Mouse (Mus musculus): ENCODE measurements around the gene Hoxc5.

Hoxc5 gene

GRCm38 (mm10) chr15:103010847-103011555, 43.8 kb downstream of the Hoxc5 start:
- no peak for DNase-seq (ENCODE audit: low spot score in 2 of 2)

GRCm38 (mm10) chr15:103011928-103012486, 44.8 kb downstream of the Hoxc5 start:
- DNase-seq (ENCODE audit: low spot score in 2 of 2): no peak

DNA sequence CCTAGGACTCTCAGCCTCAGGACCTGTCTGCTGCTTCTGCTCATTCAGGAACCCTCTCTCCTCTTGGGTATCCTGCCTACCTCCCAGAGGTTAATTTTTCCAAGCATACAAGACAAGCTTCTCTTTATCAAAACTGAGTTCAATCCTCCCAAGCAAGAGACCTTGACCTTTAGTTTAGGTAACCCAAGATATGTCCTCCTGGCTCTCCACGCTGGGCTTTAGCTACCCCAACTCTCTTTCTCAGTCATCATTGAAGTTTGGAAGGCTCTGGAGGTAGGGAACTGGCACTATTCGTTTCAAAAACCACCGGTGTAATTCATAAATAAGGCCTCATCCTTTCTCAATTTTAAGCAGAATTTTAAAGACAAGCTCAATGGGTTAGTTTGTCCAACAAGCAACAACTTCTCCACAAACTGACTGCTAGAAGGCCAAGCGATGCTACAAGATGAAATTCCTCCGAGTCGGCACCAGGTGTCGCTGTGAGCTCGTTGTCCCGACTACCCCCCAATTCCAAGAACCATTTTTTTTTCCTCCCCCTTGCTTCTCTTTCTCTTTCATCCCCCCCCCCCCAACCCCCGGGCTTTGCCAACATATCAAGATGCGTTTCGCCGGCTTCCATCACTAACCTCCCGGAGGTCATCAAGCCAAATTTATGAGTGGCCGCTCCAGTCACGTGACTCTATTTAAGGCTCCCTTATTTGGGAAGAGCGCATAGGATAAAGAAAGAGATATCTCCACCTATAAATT, 46.2 kb downstream of the Hoxc5 start:
- DNase-seq (ENCODE audit: low spot score in 2 of 2): no peak

DNA sequence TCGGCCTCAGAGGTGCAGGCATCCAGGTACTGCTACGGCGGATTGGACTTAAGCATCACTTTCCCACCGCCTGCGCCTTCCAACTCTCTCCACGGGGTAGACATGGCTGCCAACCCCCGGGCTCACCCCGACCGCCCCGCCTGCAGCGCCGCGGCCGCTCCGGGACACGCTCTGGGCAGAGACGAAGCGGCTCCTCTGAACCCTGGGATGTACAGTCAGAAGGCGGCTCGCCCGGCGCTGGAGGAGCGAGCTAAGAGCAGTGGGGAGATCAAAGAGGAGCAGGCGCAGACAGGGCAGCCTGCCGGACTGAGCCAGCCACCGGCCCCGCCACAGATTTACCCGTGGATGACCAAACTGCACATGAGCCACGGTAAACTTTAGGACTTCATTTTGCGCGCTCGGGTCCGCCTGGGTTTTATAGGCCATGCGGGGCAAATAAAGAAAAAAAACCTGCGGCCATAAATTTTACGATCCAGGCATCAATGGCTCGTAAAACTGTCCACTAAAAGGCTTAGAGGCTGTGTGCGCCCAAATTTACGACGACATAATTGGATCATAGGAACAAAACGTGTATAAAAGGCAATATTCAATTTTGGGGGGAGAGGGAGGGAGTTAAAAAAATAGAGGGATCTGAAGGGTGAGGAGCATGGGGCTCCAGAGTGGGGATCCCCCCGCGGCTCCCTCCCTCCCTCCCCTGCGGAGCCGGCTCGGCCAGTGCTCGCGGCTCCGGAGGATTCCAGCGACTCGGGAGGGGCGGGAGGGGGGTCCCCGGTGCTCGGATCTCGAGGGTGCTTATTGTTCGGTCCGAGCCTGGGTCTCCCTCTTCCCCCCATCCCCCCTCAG, 47.1 kb downstream of the Hoxc5 start:
- no peak for DNase-seq (ENCODE audit: low spot score in 2 of 2)

DNA sequence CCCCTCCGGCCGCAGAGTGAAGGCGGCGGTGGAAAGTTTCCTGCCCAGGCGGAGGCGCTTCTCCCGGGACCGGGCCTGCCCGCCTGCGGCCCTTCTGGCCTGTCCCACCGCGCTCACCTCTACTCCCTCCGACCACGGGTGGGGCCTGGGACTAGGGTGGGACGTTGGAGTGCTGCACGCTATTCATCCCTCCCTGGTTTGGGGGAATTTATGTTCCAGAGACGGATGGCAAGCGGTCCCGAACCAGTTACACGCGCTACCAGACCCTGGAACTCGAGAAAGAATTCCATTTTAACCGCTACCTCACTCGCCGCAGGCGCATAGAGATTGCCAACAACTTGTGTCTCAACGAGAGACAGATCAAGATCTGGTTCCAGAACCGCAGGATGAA, 47.8 kb downstream of the Hoxc5 start:
- no peak for DNase-seq (ENCODE audit: low spot score in 2 of 2)

DNA sequence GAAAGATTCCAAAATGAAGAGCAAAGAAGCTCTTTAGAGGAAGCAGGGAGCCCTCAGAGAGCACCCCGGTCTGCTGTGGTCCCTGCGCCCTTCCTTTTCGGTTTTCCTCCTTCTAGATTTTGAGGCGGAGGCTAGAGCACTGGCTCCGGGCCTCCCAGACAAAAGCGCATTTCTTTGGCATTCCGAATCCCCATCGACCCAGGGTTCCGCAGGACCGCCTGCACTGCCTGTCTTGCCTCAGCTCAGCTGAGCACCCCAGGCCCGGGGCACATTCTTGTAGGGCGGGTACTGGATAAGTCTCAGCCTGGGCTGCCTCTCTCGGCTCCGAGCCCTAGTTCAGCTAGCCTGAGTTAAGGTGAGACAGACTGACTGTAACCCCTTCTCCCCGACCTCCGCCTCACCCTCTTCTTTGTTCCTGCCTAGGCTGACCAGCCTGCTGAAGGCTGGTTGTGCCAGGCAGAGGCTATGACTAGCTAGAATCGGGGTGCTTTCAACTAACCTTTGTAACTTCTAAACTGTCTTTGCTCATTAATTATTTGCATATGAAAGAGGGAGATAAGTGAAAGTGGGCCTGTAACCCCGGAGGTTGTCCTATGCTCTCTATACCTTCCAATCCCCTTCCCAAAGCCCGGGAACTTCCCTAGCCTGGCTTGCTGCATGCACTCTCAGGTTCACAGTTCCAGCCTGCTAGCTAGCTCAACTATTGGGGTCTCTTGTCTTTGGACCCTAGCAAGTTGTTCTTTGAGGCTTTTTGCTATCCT, 48.3 kb downstream of the Hoxc5 start:
- DNase-seq (ENCODE audit: low spot score in 2 of 2): no peak

GRCm38 (mm10) chr15:103018636-103019035, 51.4 kb downstream of the Hoxc5 start, which contains the start of gene Hoxc4:
Hoxc4 (plus strand) TSS chr15:103018934.
- DNase-seq (ENCODE audit: low spot score in 2 of 2): no peak

GRCm38 (mm10) chr15:103020899-103021418, 53.7 kb downstream of the Hoxc5 start:
- DNase-seq (ENCODE audit: low spot score in 2 of 2): no peak

GRCm38 (mm10) chr15:103021544-103021943, 54.3 kb downstream of the Hoxc5 start:
- DNase-seq (ENCODE audit: low spot score in 2 of 2): no peak

- DNase-seq (ENCODE audit: low spot score in 2 of 2): no peak
These were observed 56.9 kb downstream of the Hoxc5 start for GRCm38 (mm10) chr15:103024131-103024530.

GRCm38 (mm10) chr15:103027266-103028235, 60.3 kb downstream of the Hoxc5 start:
- no peak for DNase-seq (ENCODE audit: low spot score in 2 of 2)

GRCm38 (mm10) chr15:103028916-103029512, 61.8 kb downstream of the Hoxc5 start:
- DNase-seq (ENCODE audit: low spot score in 2 of 2): no peak

GRCm38 (mm10) chr15:103030142-103030541, 62.9 kb downstream of the Hoxc5 start:
- DNase-seq (ENCODE audit: low spot score in 2 of 2): no peak

DNA sequence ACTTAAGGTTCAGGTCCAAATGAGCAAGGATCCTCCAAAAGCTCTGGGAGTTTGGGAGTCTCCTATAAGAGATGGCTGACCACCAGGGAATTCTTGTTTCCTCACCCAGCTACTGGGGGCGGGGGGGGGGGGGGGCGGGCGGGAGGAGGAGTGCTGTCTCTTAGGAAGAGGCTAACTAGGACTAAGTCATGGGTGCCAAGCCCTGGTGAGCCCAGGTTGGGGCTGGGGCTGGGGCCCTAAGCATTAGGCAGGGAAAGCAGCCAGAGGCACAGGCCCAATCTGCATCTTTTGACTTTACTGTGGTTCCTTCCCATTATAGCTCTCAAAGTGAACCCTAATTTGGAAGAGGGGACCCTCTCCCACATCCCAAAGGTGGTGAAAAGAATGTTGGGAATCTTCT, 64.9 kb downstream of the Hoxc5 start:
- no peak for DNase-seq (ENCODE audit: low spot score in 2 of 2)

- no peak for DNase-seq (ENCODE audit: low spot score in 2 of 2)
These were observed 65.7 kb downstream of the Hoxc5 start for GRCm38 (mm10) chr15:103032646-103033575.

DNA sequence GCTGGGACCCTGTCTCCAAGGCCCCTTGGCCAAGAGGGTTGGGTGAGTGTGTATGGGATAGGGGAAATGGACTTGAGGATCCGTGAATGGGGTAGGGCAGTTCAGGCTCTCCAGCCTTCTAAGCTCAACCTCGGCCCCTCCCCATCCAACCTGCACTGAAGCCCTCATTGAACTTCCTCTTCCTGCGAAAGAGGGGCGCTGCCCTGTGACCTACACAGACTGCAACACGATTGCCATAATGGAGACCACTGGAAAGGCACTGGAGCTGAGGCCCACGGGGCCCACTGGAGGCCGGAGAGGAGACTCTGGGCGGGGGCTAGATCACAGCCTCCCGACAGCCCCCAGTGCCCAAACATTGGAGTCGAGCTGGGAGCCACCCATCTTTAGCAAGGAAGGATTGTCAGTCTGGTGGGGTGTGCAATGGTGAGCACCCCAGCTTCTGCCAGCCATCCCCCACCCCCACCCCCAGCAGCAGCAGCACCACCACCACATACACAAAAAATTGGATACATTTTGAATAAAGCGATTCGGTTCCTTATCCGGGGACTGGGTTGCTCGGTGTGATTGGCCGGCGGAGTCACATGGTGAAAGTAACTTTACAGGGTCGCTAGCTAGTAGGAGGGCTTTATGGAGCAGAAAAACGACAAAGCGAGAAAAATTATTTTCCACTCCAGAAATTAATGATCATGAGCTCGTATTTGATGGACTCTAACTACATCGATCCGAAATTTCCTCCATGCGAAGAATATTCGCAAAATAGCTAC, 67.0 kb downstream of the Hoxc5 start:
- DNase-seq (ENCODE audit: low spot score in 2 of 2): no peak

DNA sequence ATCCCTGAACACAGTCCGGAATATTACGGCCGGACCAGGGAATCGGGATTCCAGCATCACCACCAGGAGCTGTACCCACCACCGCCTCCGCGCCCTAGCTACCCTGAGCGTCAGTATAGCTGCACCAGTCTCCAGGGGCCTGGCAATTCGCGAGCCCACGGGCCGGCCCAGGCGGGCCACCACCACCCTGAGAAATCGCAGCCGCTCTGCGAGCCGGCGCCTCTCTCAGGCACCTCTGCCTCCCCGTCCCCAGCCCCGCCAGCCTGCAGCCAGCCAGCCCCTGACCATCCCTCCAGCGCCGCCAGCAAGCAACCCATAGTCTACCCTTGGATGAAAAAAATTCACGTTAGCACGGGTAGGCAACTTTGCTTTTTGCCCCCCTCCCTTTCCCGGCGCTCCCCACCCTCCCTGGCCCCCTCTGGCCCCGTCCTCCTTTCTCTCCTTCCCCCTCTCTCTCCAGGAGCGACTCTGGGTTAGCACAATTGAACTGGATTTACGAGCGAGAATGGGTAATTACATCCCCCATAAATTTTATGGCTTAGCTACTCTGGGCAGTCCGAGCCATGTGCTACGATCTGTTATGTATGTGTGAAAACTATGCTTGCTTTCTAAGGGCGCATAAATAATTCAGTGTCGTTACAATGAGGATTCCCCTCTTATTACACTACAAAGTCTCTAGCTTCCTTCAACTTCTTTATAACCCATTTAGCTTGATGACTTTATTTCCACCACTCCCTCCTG, 67.7 kb downstream of the Hoxc5 start:
- no peak for DNase-seq (ENCODE audit: low spot score in 2 of 2)
